Mouse (Mus musculus) kidney, embryonic 16.5 days (tissue): ENCODE measurements around the gene Mettl16. TPM values are rescaled to one million over a fixed set of nuclear protein-coding genes. Genes with fewer than 3 reads are reported as not detected.

Experiments used
- ATAC-seq: fragments of 200-750 bp; cut with Nextera tagmentation; 2 replicates; pipeline ENCODE4 v1.8.0; 2017; ENCODE audit warnings: moderate TSS enrichment; ENCODE audit not compliant: low FRiP score, low TSS enrichment
- H3K27ac ChIP-seq: fragments of 300-500 bp; sonication (generic); 2 replicates; pipeline ENCODE4 v1.5.1; 2014; ENCODE audit warnings: low read length
- H3K27me3 ChIP-seq: fragments of 300-500 bp; sonication (generic); 2 replicates; pipeline ENCODE4 v1.6.1; 2014; ENCODE audit warnings: low read length, control low read depth, mixed read lengths; ENCODE audit not compliant: insufficient read depth
- H3K36me3 ChIP-seq: fragments of 300-500 bp; sonication (generic); 2 replicates; pipeline ENCODE4 v1.6.1; 2014; ENCODE audit warnings: low read length, control low read depth, mixed read lengths; ENCODE audit not compliant: insufficient read depth
- H3K4me1 ChIP-seq: fragments of 300-500 bp; sonication (generic); 2 replicates; pipeline ENCODE4 v1.6.1; 2014; ENCODE audit warnings: low read length, control low read depth, mixed read lengths; ENCODE audit not compliant: insufficient read depth
- H3K4me2 ChIP-seq: fragments of 300-500 bp; sonication (generic); replicated peaks from 2 replicates; pipeline ENCODE4 v1.6.1; 2014; ENCODE audit warnings: low read depth, low read length
- H3K4me3 ChIP-seq: fragments of 300-500 bp; sonication (generic); 2 replicates; pipeline ENCODE4 v1.5.1; 2014; ENCODE audit warnings: mild to moderate bottlenecking, low read length
- H3K9ac ChIP-seq: fragments of 300-500 bp; sonication (generic); replicated peaks from 2 replicates; pipeline ENCODE4 v1.6.1; 2014; ENCODE audit warnings: low read length
- H3K9me3 ChIP-seq: fragments of 300-500 bp; sonication (generic); 2 replicates; pipeline ENCODE4 v1.6.1; 2016; ENCODE audit warnings: low read length, control low read depth
- WGBS: fragments of 180-500 bp; shearing (Covaris S2); extraction: QIAGEN DNeasy Blood & Tissue Kit; methylation state at CpG from one replicate; pipeline ENCODE4 v1.1.7; 2014; 5-methylcytosine and 5-hydroxymethylcytosine counted together
- polyA plus RNA-seq: library from polyadenylated mRNA; unstranded; fragments of >200 nt; fragmentation: Nextera tagmentation; extraction: Ambion mirVana; gene quantifications from 2 replicates; pipeline ENCODE4 v1.2.1, GENCODE M21; 2015

The Mettl16 gene
- polyA plus RNA-seq, 1 experiment from 2014 or later = 53.3 TPM

GRCm38 (mm10) chr11:74749241-74749640, 21.4 kb upstream of the Mettl16 start:
- 70% methylated on average over 13 of the region's 13 CpGs for WGBS
- no peaks in the 10 kb centered on the region for H3K36me3 ChIP-seq
- no peak for ATAC-seq
- H3K27me3 ChIP-seq = no peaks in the 10 kb centered on the region
- H3K9ac ChIP-seq = no peak overlapping the region
- H3K4me2 ChIP-seq = no peak overlapping the region
- no peak overlapping the region for H3K27ac ChIP-seq
- H3K9me3 ChIP-seq = no peaks in the 10 kb centered on the region
- no peaks in the 10 kb centered on the region for H3K4me1 ChIP-seq
- H3K4me3 ChIP-seq = no peak overlapping the region

GRCm38 (mm10) chr11:74750662-74751351, 19.8 kb upstream of the Mettl16 start:
- WGBS = 83% methylated on average over 7 of the region's 7 CpGs
- no peak overlapping the region for H3K27ac ChIP-seq

GRCm38 (mm10) chr11:74751352-74752066, 19.1 kb upstream of the Mettl16 start:
- Histone ChIP-seq H3K4me2 (no peak overlapping the region), H3K36me3 (no peaks in the 10 kb centered on the region), H3K27ac (no peak overlapping the region), H3K4me3 (no peak overlapping the region), H3K9me3 (no peaks in the 10 kb centered on the region), H3K27me3 (no peaks in the 10 kb centered on the region), H3K4me1 (no peaks in the 10 kb centered on the region), H3K9ac (no peak overlapping the region)
- 74% methylated on average over 9 of the region's 9 CpGs for WGBS
- ATAC-seq = no peak

More at GRCm38 (mm10) chr11:74750662-74751351, 19.8 kb upstream of the Mettl16 start:
- no peak overlapping the region for H3K4me2 ChIP-seq
- no peaks in the 10 kb centered on the region for H3K27me3 ChIP-seq
- ATAC-seq = no peak
- H3K36me3 ChIP-seq = no peaks in the 10 kb centered on the region
- no peak overlapping the region for H3K4me3 ChIP-seq
- no peaks in the 10 kb centered on the region for H3K4me1 ChIP-seq
- no peak overlapping the region for H3K9ac ChIP-seq
- H3K9me3 ChIP-seq = no peaks in the 10 kb centered on the region

- Histone ChIP-seq H3K4me3 (no peak overlapping the region), H3K9me3 (no peaks in the 10 kb centered on the region), H3K36me3 (no peaks in the 10 kb centered on the region), H3K4me2 (no peak overlapping the region), H3K9ac (no peak overlapping the region), H3K4me1 (no peaks in the 10 kb centered on the region), H3K27me3 (no peaks in the 10 kb centered on the region), H3K27ac (no peak overlapping the region)
- ATAC-seq = no peak
- WGBS = 64% methylated on average over 2 of the region's 2 CpGs
Observed at GRCm38 (mm10) chr11:74756631-74757030, 14.0 kb upstream of the Mettl16 start.

GRCm38 (mm10) chr11:74761011-74761705, 9.5 kb upstream of the Mettl16 start:
- Histone ChIP-seq H3K9me3 (no peaks in the 10 kb centered on the region), H3K4me1 (no peaks in the 10 kb centered on the region), H3K9ac (no peak overlapping the region), H3K4me2 (no peak overlapping the region), H3K4me3 (no peak overlapping the region), H3K36me3 (no peaks in the 10 kb centered on the region), H3K27ac (no peak overlapping the region), H3K27me3 (no peaks in the 10 kb centered on the region)
- ATAC-seq = no peak
- WGBS = 71% methylated on average over 12 of the region's 12 CpGs

- no peak overlapping the region for H3K4me2 ChIP-seq
- H3K9ac ChIP-seq = no peak overlapping the region
- no peak overlapping the region for H3K4me3 ChIP-seq
- H3K36me3 ChIP-seq = no peaks in the 10 kb centered on the region
- no peaks in the 10 kb centered on the region for H3K27me3 ChIP-seq
- no peaks in the 10 kb centered on the region for H3K4me1 ChIP-seq
- H3K27ac ChIP-seq = no peak overlapping the region
- H3K9me3 ChIP-seq = no peaks in the 10 kb centered on the region
- no peak for ATAC-seq
- 82% methylated on average over 10 of the region's 10 CpGs for WGBS
Observed at GRCm38 (mm10) chr11:74763960-74764625, 6.5 kb upstream of the Mettl16 start.

- WGBS = 92% methylated on average over 4 of the region's 4 CpGs
- no peaks in the 10 kb centered on the region for H3K27me3 ChIP-seq
- H3K9ac ChIP-seq = no peak overlapping the region
- H3K4me1 ChIP-seq = peaks cover 15% of the 10 kb centered on the region
- no peak for ATAC-seq
- no peaks in the 10 kb centered on the region for H3K36me3 ChIP-seq
- H3K4me2 ChIP-seq = no peak overlapping the region
- H3K9me3 ChIP-seq = no peaks in the 10 kb centered on the region
- no peak overlapping the region for H3K4me3 ChIP-seq
- no peak overlapping the region for H3K27ac ChIP-seq
Observed at GRCm38 (mm10) chr11:74767469-74767868, 3.2 kb upstream of the Mettl16 start.

GRCm38 (mm10) chr11:74768045-74768444, 2.6 kb upstream of the Mettl16 start:
- 43% methylated on average over 6 of the region's 6 CpGs for WGBS
- Histone ChIP-seq H3K27me3 (no peaks in the 10 kb centered on the region), H3K36me3 (no peaks in the 10 kb centered on the region), H3K4me3 (no peak overlapping the region), H3K9me3 (no peaks in the 10 kb centered on the region), H3K9ac (no peak overlapping the region), H3K27ac (no peak overlapping the region), H3K4me1 (peaks cover 15% of the 10 kb centered on the region), H3K4me2 (no peak overlapping the region)
- no peak for ATAC-seq

- 0 out of 2 replicates have a peak overlapping the region, but pooled peaks have one; percentile 66 for H3K27ac ChIP-seq
- peak overlapping the region; percentile 86 for H3K9ac ChIP-seq
- WGBS = 83% methylated on average over 9 of the region's 9 CpGs
Observed at GRCm38 (mm10) chr11:74770037-74770436, 593 bp upstream of the Mettl16 start.

More at GRCm38 (mm10) chr11:74770037-74770436, 593 bp upstream of the Mettl16 start:
- ATAC-seq = no peak
- H3K36me3 ChIP-seq = peaks cover 13% of the 10 kb centered on the region
- H3K4me2 ChIP-seq = peak overlapping the region; percentile 75
- no peaks in the 10 kb centered on the region for H3K27me3 ChIP-seq
- peaks cover 15% of the 10 kb centered on the region for H3K4me1 ChIP-seq
- H3K9me3 ChIP-seq = no peaks in the 10 kb centered on the region
- peak overlapping the region; percentile 82 for H3K4me3 ChIP-seq
